ENCODE assay signal across 7 mouse cellular contexts in the genomic region with DNA sequence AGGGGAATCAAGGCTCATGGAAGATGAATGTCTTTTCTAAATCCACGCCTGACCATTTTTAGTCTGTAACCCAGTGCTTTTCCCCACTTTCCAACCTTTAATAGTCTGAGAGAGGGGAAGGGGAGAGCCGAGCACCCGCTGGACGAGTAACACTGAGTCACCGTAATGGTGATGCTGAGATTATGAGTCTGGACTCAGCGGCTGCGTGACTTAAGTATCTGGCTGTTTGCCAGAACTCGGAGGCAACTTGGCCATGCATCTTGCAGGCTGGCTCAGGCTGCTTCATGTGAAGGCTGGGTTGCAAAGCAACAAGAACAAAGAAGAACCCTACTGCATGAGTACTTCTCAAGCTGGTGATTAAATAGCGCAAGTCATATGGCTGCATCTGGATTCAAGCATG. TPM values are rescaled to one million over a fixed set of nuclear protein-coding genes. Genes with fewer than 3 reads are reported as not detected.
DNase-seq lines count a peak whose midpoint lies in the region; ATAC-seq lines count a peak whose summit lies in the region.

No protein-coding gene starts in this region.

- WGBS in kidney, embryonic 14.5 days, result 60% methylated on average over 9 of the region's 9 CpGs
- 30% methylated on average over 9 of the region's 9 CpGs for WGBS in heart, embryonic 16.5 days
- 43% methylated on average over 9 of the region's 9 CpGs for WGBS in neural tube, embryonic 14.5 days

- no peak for ATAC-seq in kidney, embryonic 14.5 days (ENCODE audit: low FRiP score, low TSS enrichment)
- ATAC-seq in heart, embryonic 16.5 days (replicated peaks; ENCODE audit: extremely low read depth, insufficient read depth, low FRiP score), result no peak
- peak; percentile 63; the same call in 1 of the 2 replicates for ATAC-seq in neural tube, embryonic 14.5 days (ENCODE audit: low read depth)

- no peaks in the 10 kb centered on the region for H3K4me1 ChIP-seq in kidney, embryonic 14.5 days (ENCODE audit: control insufficient read depth, insufficient read depth, low read length)
- peaks cover 10% of the 10 kb centered on the region for H3K4me1 ChIP-seq in heart, embryonic 16.5 days (ENCODE audit: control insufficient read depth, insufficient read depth, low read length)
- no peaks in the 10 kb centered on the region for H3K4me1 ChIP-seq in neural tube, embryonic 14.5 days (ENCODE audit: control insufficient read depth, insufficient read depth, low read length)

- no peak overlapping the region for H3K4me2 ChIP-seq in kidney, embryonic 14.5 days (replicated peaks; ENCODE audit: low read depth, low read length)
- H3K4me2 ChIP-seq in heart, embryonic 16.5 days (ENCODE audit: low read depth, low read length), result 0 out of 2 replicates have a peak overlapping the region, but pooled peaks have one; percentile 8
- H3K4me2 ChIP-seq in neural tube, embryonic 14.5 days (ENCODE audit: low read depth, low read length), result no peak overlapping the region

- H3K9ac ChIP-seq in kidney, embryonic 14.5 days (ENCODE audit: low read depth, low read length), result no peak overlapping the region
- no peak overlapping the region for H3K9ac ChIP-seq in heart, embryonic 16.5 days (ENCODE audit: low read length)
- no peak overlapping the region for H3K9ac ChIP-seq in neural tube, embryonic 14.5 days (replicated peaks; ENCODE audit: low read depth, low read length)

- peak; percentile 18 for DNase-seq in kidney, postnatal 14 days
- peak; percentile 93 for DNase-seq in MN1 (ENCODE audit: low spot score)
- peak; percentile 65 for DNase-seq in adrenal gland, adult 8-10 months
- no peak for DNase-seq in frontal cortex, postnatal 10 days (ENCODE audit: low spot score in 2 of 2)

- H3K9me3 ChIP-seq in kidney, embryonic 14.5 days (ENCODE audit: control insufficient read depth, low read length), result no peaks in the 10 kb centered on the region
- H3K9me3 ChIP-seq in heart, embryonic 16.5 days (replicated peaks; ENCODE audit: control insufficient read depth, low read length), result no peaks in the 10 kb centered on the region
- H3K9me3 ChIP-seq in neural tube, embryonic 14.5 days (ENCODE audit: control insufficient read depth, low read length), result no peaks in the 10 kb centered on the region

- H3K27ac ChIP-seq in kidney, embryonic 14.5 days (ENCODE audit: low read depth, low read length), result no peak overlapping the region
- no peak overlapping the region for H3K27ac ChIP-seq in heart, embryonic 16.5 days (ENCODE audit: low read length)
- H3K27ac ChIP-seq in neural tube, embryonic 14.5 days (ENCODE audit: low read depth, low read length), result no peak overlapping the region

- H3K36me3 ChIP-seq in kidney, embryonic 14.5 days (ENCODE audit: control insufficient read depth, insufficient read depth, low read length), result no peaks in the 10 kb centered on the region
- H3K36me3 ChIP-seq in heart, embryonic 16.5 days (ENCODE audit: control insufficient read depth, insufficient read depth), result no peaks in the 10 kb centered on the region
- H3K36me3 ChIP-seq in neural tube, embryonic 14.5 days (ENCODE audit: control insufficient read depth, insufficient read depth, low read length), result no peaks in the 10 kb centered on the region

- H3K4me3 ChIP-seq in kidney, embryonic 14.5 days (ENCODE audit: low read length), result no peak overlapping the region
- H3K4me3 ChIP-seq in heart, embryonic 16.5 days (ENCODE audit: low read length), result no peak overlapping the region
- no peak overlapping the region for H3K4me3 ChIP-seq in neural tube, embryonic 14.5 days (ENCODE audit: low read depth, low read length)

- no peaks in the 10 kb centered on the region for H3K27me3 ChIP-seq in kidney, embryonic 14.5 days (ENCODE audit: control insufficient read depth, insufficient read depth, low read length)
- no peaks in the 10 kb centered on the region for H3K27me3 ChIP-seq in heart, embryonic 16.5 days (ENCODE audit: control insufficient read depth, insufficient read depth, low read length)
- no peaks in the 10 kb centered on the region for H3K27me3 ChIP-seq in neural tube, embryonic 14.5 days (ENCODE audit: control insufficient read depth, insufficient read depth, low read length)

RNA-seq across cellular contexts. Expression of gene Metap2, which starts 37.1 kb away (rescaled TPM):
- polyA plus RNA-seq in kidney, embryonic 14.5 days (2014; fragmentation: Nextera tagmentation; extraction: Ambion mirVana), result 212 and 221 TPM in 2 replicates
- total RNA-seq in adrenal gland, adult 8-10 months (2022), result 100 to 1,000 TPM; 159 to 224 (median 194) TPM
- 142 and 149 TPM in 2 replicates for polyA plus RNA-seq in heart, embryonic 16.5 days (2015; fragmentation: Nextera tagmentation; extraction: Ambion mirVana)
- 165 and 189 TPM in 2 replicates for polyA plus RNA-seq in neural tube, embryonic 14.5 days (2014; fragmentation: Nextera tagmentation; extraction: Ambion mirVana)

Comparison
In these comparisons a context has a peak if more than half of its experiments do, and no peak if none do; other contexts are left out.
1. DNase-seq: peak in kidney, postnatal 14 days (single experiment), MN1 (single experiment) and adrenal gland, adult 8-10 months (single experiment); none in frontal cortex, postnatal 10 days (0 of 2).